Mouse (Mus musculus) heart, embryonic 10.5 days (tissue): Measurements from ENCODE around the gene Hist2h3c2. TPM values are rescaled to one million over a fixed set of nuclear protein-coding genes. Genes with fewer than 3 reads are reported as not detected.

ENCODE experiments used
- DNase-seq: peaks from one replicate; pipeline ENCODE4 v3.0.0-alpha.2; 2017; ENCODE audit warnings: low spot score
- H3K27ac ChIP-seq: fragments of 300-500 bp; sonication (generic); 2 replicates; pipeline ENCODE4 v1.5.1; 2016; ENCODE audit warnings: mild to moderate bottlenecking
- H3K27me3 ChIP-seq: fragments of 300-500 bp; sonication (generic); 2 replicates; pipeline ENCODE4 v1.6.1; 2016; ENCODE audit warnings: mild to moderate bottlenecking; ENCODE audit not compliant: poor library complexity, insufficient read depth, severe bottlenecking
- H3K36me3 ChIP-seq: fragments of 300-500 bp; sonication (generic); 2 replicates; pipeline ENCODE4 v1.6.1; 2016; ENCODE audit warnings: mild to moderate bottlenecking, moderate library complexity
- H3K4me1 ChIP-seq: fragments of 300-500 bp; sonication (generic); 2 replicates; pipeline ENCODE4 v1.6.1; 2016; ENCODE audit warnings: mild to moderate bottlenecking
- H3K4me3 ChIP-seq: fragments of 300-500 bp; sonication (generic); 2 replicates; pipeline ENCODE4 v1.5.1; 2016; ENCODE audit warnings: mild to moderate bottlenecking, moderate library complexity
- H3K9me3 ChIP-seq: fragments of 300-500 bp; sonication (generic); 2 replicates; pipeline ENCODE4 v1.6.1; 2016; ENCODE audit warnings: mild to moderate bottlenecking, moderate library complexity
- WGBS: fragments of 180-500 bp; shearing (Covaris S2); methylation state at CpG from one replicate; pipeline ENCODE4 v1.1.7; 2016; 5-methylcytosine and 5-hydroxymethylcytosine counted together
- polyA plus RNA-seq: library from polyadenylated mRNA; unstranded; fragments of >200 nt; fragmentation: Nextera tagmentation; extraction: Ambion mirVana; gene quantifications from 2 replicates; pipeline ENCODE4 v1.2.1, GENCODE M21; 2016

Hist2h3c2 gene
- polyA plus RNA-seq, 1 experiment from 2014 or later, result 5.1 TPM

DNA sequence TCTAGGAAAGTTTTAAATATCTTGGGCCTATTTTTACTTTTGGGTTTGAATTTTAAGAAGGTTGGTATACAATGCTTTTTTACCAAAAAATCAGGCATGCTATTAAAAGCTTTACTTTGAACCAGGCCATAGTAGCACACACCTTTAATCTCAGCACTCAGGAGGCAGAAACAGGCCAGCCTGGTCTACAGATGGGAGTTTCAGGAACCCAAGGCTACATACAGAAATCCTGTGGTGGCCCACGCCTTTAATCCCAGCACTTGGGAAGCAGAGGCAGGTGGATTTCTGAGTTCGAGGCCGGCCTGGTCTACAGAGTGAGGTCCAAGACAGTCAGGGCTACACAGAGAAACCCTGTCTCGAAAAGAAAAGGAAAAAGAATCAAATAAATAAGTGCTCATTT, 28.6 kb upstream of the Hist2h3c2 start:
- Histone ChIP-seq H3K9me3 (no peaks in the 10 kb centered on the region), H3K4me1 (peaks cover 23% of the 10 kb centered on the region), H3K27me3 (no peaks in the 10 kb centered on the region), H3K36me3 (no peaks in the 10 kb centered on the region), H3K4me3 (no peak overlapping the region), H3K27ac (peak overlapping the region; percentile 89)
- WGBS, result 85% methylated on average over 4 of the region's 4 CpGs
- DNase-seq, result no peak

- Histone ChIP-seq H3K36me3 (no peaks in the 10 kb centered on the region), H3K27me3 (no peaks in the 10 kb centered on the region), H3K27ac (no peak overlapping the region; the same call in 1 of the 2 replicates), H3K9me3 (no peaks in the 10 kb centered on the region), H3K4me3 (no peak overlapping the region), H3K4me1 (peaks cover 34% of the 10 kb centered on the region)
- 63% methylated on average over 8 of the region's 8 CpGs for WGBS
- no peak for DNase-seq
Observed at GRCm38 (mm10) chr3:96266132-96266710, 27.3 kb upstream of the Hist2h3c2 start.

DNA sequence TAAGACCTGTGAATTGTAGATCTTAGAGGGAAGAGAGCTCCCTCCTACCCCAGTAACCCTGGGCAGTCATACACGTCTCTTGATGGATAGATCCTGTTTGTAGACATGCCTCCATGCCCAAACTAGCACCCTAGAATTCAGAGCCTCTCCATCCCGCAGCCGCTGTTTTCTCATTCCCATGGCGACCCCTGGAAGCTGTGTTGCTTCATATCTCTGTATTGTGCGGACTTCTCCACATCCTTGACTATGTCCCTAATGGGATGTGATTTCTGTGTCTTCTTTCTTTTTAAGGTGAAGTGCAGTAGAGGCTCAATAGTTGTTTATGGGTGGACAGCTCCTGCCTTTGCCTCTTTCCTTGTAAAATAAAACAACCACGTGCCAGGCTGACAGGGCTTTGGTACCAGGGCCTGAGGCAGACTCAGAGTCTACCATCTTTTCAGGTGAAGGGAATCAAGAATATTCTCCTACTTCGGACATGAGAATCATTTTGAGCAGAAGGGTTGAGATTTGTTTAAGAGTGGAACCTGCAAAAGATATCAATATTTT, 25.6 kb upstream of the Hist2h3c2 start:
- DNase-seq, result no peak
- peak overlapping the region; percentile 64 for H3K4me3 ChIP-seq
- H3K9me3 ChIP-seq, result no peaks in the 10 kb centered on the region
- 78% methylated on average over 7 of the region's 7 CpGs for WGBS
- peaks cover 32% of the 10 kb centered on the region for H3K4me1 ChIP-seq
- peak overlapping the region; percentile 97 for H3K27ac ChIP-seq
- H3K36me3 ChIP-seq, result no peaks in the 10 kb centered on the region
- H3K27me3 ChIP-seq, result no peaks in the 10 kb centered on the region

- Histone ChIP-seq H3K4me3 (peak overlapping the region; percentile 64), H3K9me3 (no peaks in the 10 kb centered on the region), H3K27ac (peak overlapping the region; percentile 97), H3K4me1 (peaks cover 32% of the 10 kb centered on the region), H3K27me3 (no peaks in the 10 kb centered on the region), H3K36me3 (no peaks in the 10 kb centered on the region)
- DNase-seq, result peak; percentile 82
- 13% methylated on average over 27 of the region's 27 CpGs for WGBS
Observed at GRCm38 (mm10) chr3:96263558-96264403, 24.9 kb upstream of the Hist2h3c2 start.

DNA sequence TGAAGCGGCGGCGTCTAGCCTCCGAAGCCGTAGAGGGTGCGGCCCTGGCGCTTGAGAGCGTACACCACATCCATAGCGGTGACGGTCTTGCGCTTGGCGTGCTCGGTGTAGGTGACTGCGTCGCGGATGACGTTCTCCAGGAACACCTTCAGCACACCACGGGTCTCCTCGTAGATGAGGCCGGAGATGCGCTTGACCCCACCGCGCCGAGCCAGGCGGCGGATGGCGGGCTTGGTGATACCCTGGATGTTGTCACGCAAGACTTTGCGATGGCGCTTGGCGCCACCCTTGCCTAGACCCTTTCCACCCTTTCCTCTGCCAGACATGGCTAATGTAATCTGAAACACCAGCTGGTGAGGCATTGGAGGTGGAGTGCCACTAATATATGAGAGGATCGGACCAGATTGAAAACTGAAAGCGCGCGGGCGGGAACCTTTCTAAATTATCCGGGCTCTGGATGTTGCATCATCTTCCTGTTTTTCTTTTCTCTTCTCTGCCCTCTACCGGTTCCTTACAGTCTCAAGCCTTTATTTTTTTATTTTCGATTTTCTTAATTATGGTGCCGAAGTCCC, 24.1 kb upstream of the Hist2h3c2 start, which contains the start of gene Hist2h4:
Gene Hist2h4 (minus strand): TSS at position 333 of the 572 bp plus-strand sequence.
- Histone ChIP-seq H3K4me3 (peak within 1 kb of the TSS; percentile 64), H3K27me3 (no peaks in the 10 kb centered on the region), H3K4me1 (peaks cover 31% of the 10 kb centered on the region), H3K9me3 (no peaks in the 10 kb centered on the region), H3K36me3 (no peaks in the 10 kb centered on the region), H3K27ac (peak within 1 kb of the TSS; percentile 97)
- under 1% methylated on average over 40 of the region's 40 CpGs for WGBS
- DNase-seq, result peak; percentile 98

DNA sequence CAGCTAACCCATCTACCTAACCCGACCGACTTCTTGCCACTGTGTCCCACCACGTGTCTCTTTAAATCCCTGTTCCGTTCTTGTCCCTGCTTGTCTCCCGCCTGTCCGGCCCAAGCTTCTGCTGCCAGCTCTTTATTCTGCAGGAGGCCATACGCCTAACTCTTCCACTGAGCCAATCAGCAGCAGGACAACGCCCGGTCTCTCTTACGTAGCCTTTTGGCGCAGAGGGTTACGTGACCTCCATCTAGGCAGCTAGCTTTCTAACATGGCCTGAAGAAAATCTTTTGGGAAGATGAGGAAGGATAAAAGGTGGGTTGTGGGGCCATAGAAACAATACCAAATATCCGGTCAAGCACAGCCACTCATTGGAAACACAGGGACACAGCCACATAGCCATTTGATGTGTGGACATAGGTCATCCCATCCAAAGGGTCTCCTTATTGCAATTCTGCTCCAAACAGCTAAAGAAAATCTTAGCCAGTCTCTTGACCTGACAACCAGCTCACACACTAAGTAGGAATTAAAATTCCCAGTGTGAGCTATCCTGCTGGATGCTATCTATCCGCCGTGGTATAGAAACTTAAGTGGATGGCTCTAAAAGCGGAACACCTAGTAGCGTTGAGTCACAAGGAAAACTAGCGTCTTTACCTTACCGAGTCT, 23.4 kb upstream of the Hist2h3c2 start:
- H3K4me3 ChIP-seq, result peak overlapping the region; percentile 64
- H3K27ac ChIP-seq, result peak overlapping the region; percentile 97
- H3K27me3 ChIP-seq, result no peaks in the 10 kb centered on the region
- no peaks in the 10 kb centered on the region for H3K9me3 ChIP-seq
- under 1% methylated on average over 19 of the region's 19 CpGs for WGBS
- H3K36me3 ChIP-seq, result no peaks in the 10 kb centered on the region
- DNase-seq, result peak; percentile 94
- peaks cover 25% of the 10 kb centered on the region for H3K4me1 ChIP-seq

GRCm38 (mm10) chr3:96261623-96262022, 22.7 kb upstream of the Hist2h3c2 start:
- Histone ChIP-seq H3K4me1 (peaks cover 25% of the 10 kb centered on the region), H3K36me3 (no peaks in the 10 kb centered on the region), H3K9me3 (no peaks in the 10 kb centered on the region), H3K4me3 (peak overlapping the region; percentile 64; the same call in 1 of the 2 replicates), H3K27me3 (no peaks in the 10 kb centered on the region), H3K27ac (peak overlapping the region; percentile 97)
- WGBS, result 64% methylated on average over 3 of the region's 3 CpGs
- DNase-seq, result no peak

GRCm38 (mm10) chr3:96260220-96260619, 21.3 kb upstream of the Hist2h3c2 start:
- Histone ChIP-seq H3K27ac (no peak overlapping the region), H3K27me3 (no peaks in the 10 kb centered on the region), H3K4me1 (peaks cover 32% of the 10 kb centered on the region), H3K4me3 (no peak overlapping the region), H3K9me3 (no peaks in the 10 kb centered on the region), H3K36me3 (no peaks in the 10 kb centered on the region)
- DNase-seq, result no peak
- WGBS, result 80% methylated on average over 5 of the region's 5 CpGs

- no peak overlapping the region for H3K4me3 ChIP-seq
- no peaks in the 10 kb centered on the region for H3K9me3 ChIP-seq
- no peaks in the 10 kb centered on the region for H3K27me3 ChIP-seq
- WGBS, result 72% methylated on average over 3 of the region's 3 CpGs
- H3K36me3 ChIP-seq, result no peaks in the 10 kb centered on the region
- no peak overlapping the region for H3K27ac ChIP-seq
- no peak for DNase-seq
- H3K4me1 ChIP-seq, result peaks cover 20% of the 10 kb centered on the region
Observed at GRCm38 (mm10) chr3:96257190-96257589, 18.3 kb upstream of the Hist2h3c2 start.

GRCm38 (mm10) chr3:96255926-96256593, 17.1 kb upstream of the Hist2h3c2 start:
- Histone ChIP-seq H3K27ac (no peak overlapping the region), H3K4me1 (peaks cover 13% of the 10 kb centered on the region), H3K27me3 (no peaks in the 10 kb centered on the region), H3K4me3 (no peak overlapping the region), H3K36me3 (no peaks in the 10 kb centered on the region), H3K9me3 (no peaks in the 10 kb centered on the region)
- 76% methylated on average over 5 of the region's 5 CpGs for WGBS
- no peak for DNase-seq

- Histone ChIP-seq H3K27me3 (no peaks in the 10 kb centered on the region), H3K36me3 (no peaks in the 10 kb centered on the region), H3K4me3 (peak overlapping the region; percentile 17; the same call in 1 of the 2 replicates), H3K9me3 (no peaks in the 10 kb centered on the region), H3K4me1 (peaks cover 20% of the 10 kb centered on the region), H3K27ac (peak overlapping the region; percentile 69)
- 25% methylated on average over 10 of the region's 10 CpGs for WGBS
- DNase-seq, result peak; percentile 88
Observed at GRCm38 (mm10) chr3:96254683-96255355, 15.9 kb upstream of the Hist2h3c2 start.

- no peaks in the 10 kb centered on the region for H3K27me3 ChIP-seq
- H3K9me3 ChIP-seq, result no peaks in the 10 kb centered on the region
- no peak overlapping the region for H3K27ac ChIP-seq
- H3K4me3 ChIP-seq, result no peak overlapping the region
- no peaks in the 10 kb centered on the region for H3K36me3 ChIP-seq
- WGBS, result 87% methylated on average over 3 of the region's 3 CpGs
- no peak for DNase-seq
- H3K4me1 ChIP-seq, result peaks cover 40% of the 10 kb centered on the region
Observed at GRCm38 (mm10) chr3:96251787-96252186, 12.9 kb upstream of the Hist2h3c2 start.
